Mouse (Mus musculus): ENCODE results near the gene Gm33543. TPM values are rescaled to one million over a fixed set of nuclear protein-coding genes. Genes with fewer than 3 reads are reported as not detected.

Gm33543 gene
- total RNA-seq, 2 experiments from 2014 or later: 0.95 to 1.4 TPM

GRCm38 (mm10) chr10:95777701-95778320 lies 64.9 kb downstream of the Gm33543 start:
- DNase-seq: no peak

- DNase-seq: no peak
Measured at GRCm38 (mm10) chr10:95777071-95777470, 65.7 kb downstream of the Gm33543 start.

- DNase-seq: no peak
Measured at GRCm38 (mm10) chr10:95774856-95775255, 67.9 kb downstream of the Gm33543 start.

- DNase-seq: peak; percentile 67
Measured at GRCm38 (mm10) chr10:95774001-95774628, 68.6 kb downstream of the Gm33543 start.

Other genes with a start within 250 kb of the Gm33543 start
- gene Anapc15-ps, start 169.5 kb downstream of the Gm33543 start, total RNA-seq (2021): not detected
- gene Eea1, start 97.7 kb upstream of the Gm33543 start, total RNA-seq (2021): 10 to 100 TPM; 19.9 to 21.1 TPM